11 mouse cellular contexts compared by ENCODE assay signal in the genomic region with DNA sequence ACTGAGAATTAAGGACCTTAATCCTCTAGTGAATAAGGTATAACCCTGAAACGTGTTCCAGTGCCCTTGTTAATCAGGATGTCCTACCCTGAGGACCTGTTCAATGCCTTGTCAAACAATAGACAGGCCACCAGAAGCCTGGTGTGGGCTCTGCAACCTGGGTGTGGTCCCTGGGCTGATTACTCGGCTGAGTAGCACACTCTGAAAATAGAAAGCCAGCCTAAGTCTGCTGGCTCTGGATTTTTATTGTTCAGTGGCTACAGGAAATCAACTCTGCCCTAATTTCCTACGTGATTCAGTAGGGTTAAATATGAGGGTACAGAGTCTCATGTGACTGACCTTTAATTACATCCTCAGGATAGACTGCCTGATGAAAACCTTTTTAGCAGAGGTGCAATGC.
DNase-seq lines count a peak whose midpoint lies in the region; ATAC-seq and TF ChIP-seq lines count a peak whose summit lies in the region.
"Had no signal": no experiment of that assay in that cellular context is flagged by ENCODE, and none has a peak within 500 bp of the region (broad histone marks: within the 10 kb centered on the region; RNA-seq: fewer than 3 reads in every experiment).

No protein-coding gene starts in this region.

- no peak overlapping the region for H3K4me3 ChIP-seq in heart, postnatal 0 days (ENCODE audit: low read depth, low read length)
- no peak overlapping the region for H3K4me3 ChIP-seq in liver, postnatal 0 days (ENCODE audit: low read depth, low read length)
- H3K4me3 ChIP-seq: embryonic facial prominence, embryonic 13.5 days; limb, embryonic 12.5 days had no signal

- no peaks in the 10 kb centered on the region for H3K27me3 ChIP-seq in heart, postnatal 0 days (ENCODE audit: control insufficient read depth, insufficient read depth, low read length)
- H3K27me3 ChIP-seq in liver, postnatal 0 days (ENCODE audit: insufficient read depth, low read length): no peaks in the 10 kb centered on the region
- H3K27me3 ChIP-seq: embryonic facial prominence, embryonic 13.5 days; limb, embryonic 12.5 days had no signal

- no peak for TF ChIP-seq CTCF in heart, postnatal 0 days (IDR thresholded peaks at IDR 0.05; ENCODE audit: low read depth)
- no peak for TF ChIP-seq CTCF in liver, postnatal 0 days (IDR thresholded peaks at IDR 0.05; ENCODE audit: low read depth)

- H3K36me3 ChIP-seq in heart, postnatal 0 days (replicated peaks; ENCODE audit: control insufficient read depth, insufficient read depth, low read length): no peaks in the 10 kb centered on the region
- no peaks in the 10 kb centered on the region for H3K36me3 ChIP-seq in liver, postnatal 0 days (replicated peaks; ENCODE audit: insufficient read depth, low read length)
- H3K36me3 ChIP-seq: embryonic facial prominence, embryonic 13.5 days; limb, embryonic 12.5 days had no signal

- WGBS in heart, postnatal 0 days: 7% methylated on average over 3 of the region's 3 CpGs
- WGBS in liver, postnatal 0 days (ENCODE audit: insufficient replicate concordance): 33% methylated on average over 3 of the region's 3 CpGs

- ATAC-seq in heart, postnatal 0 days (ENCODE audit: insufficient read depth, low read depth): peak; percentile 84
- ATAC-seq in liver, postnatal 0 days: peak; percentile 25; the same call in 1 of the 2 replicates
- ATAC-seq in megakaryocyte progenitor cell, adult 5-6 weeks (replicated peaks; ENCODE audit: poor library complexity): no peak

- TF ChIP-seq EP300 in heart, postnatal 0 days (IDR thresholded peaks at IDR 0.05; ENCODE audit: low read depth): peak; percentile 90
- 0 out of 2 replicates have a peak, but pooled peaks have one; percentile 10 for TF ChIP-seq EP300 in liver, postnatal 0 days (IDR thresholded peaks at IDR 0.05; ENCODE audit: low read depth)

- H3K4me2 ChIP-seq in heart, postnatal 0 days (ENCODE audit: low read depth, low read length): no peak overlapping the region
- H3K4me2 ChIP-seq in liver, postnatal 0 days (ENCODE audit: low read depth, low read length): no peak overlapping the region
- H3K4me2 ChIP-seq: embryonic facial prominence, embryonic 13.5 days; limb, embryonic 12.5 days had no signal

- DNase-seq in adrenal gland, adult 2 months: peak; percentile 34
- DNase-seq in adrenal gland, postnatal 4 days (ENCODE audit: low spot score in 2 of 2): no peak
- DNase-seq in NIH3T3 (ENCODE audit: low read depth): peak; percentile 33
- peak; percentile 59 for DNase-seq in heart, postnatal 0 days (ENCODE audit: low spot score)
- no peak for DNase-seq in liver, postnatal 0 days
- DNase-seq in right cerebral cortex, postnatal 4 days: no peak
- no peak for DNase-seq in embryo, embryonic 10.5 days (ENCODE audit: low spot score)
- DNase-seq: midbrain, embryonic 14.5 days had no signal

- H3K9ac ChIP-seq in heart, postnatal 0 days (replicated peaks; ENCODE audit: low read depth, low read length): no peak overlapping the region
- no peak overlapping the region for H3K9ac ChIP-seq in liver, postnatal 0 days (replicated peaks)
- H3K9ac ChIP-seq: embryonic facial prominence, embryonic 13.5 days; limb, embryonic 12.5 days had no signal

- no peaks in the 10 kb centered on the region for H3K9me3 ChIP-seq in heart, postnatal 0 days (replicated peaks; ENCODE audit: control insufficient read depth, low read length)
- H3K9me3 ChIP-seq in liver, postnatal 0 days (ENCODE audit: low read length): no peaks in the 10 kb centered on the region
- H3K9me3 ChIP-seq: embryonic facial prominence, embryonic 13.5 days; limb, embryonic 12.5 days had no signal

- H3K27ac ChIP-seq in heart, postnatal 0 days (ENCODE audit: low read depth): peak overlapping the region; percentile 38; the same call in 1 of the 2 replicates
- no peak overlapping the region for H3K27ac ChIP-seq in liver, postnatal 0 days (ENCODE audit: low read depth)
- H3K27ac ChIP-seq: embryonic facial prominence, embryonic 13.5 days; limb, embryonic 12.5 days had no signal

- no peaks in the 10 kb centered on the region for H3K4me1 ChIP-seq in heart, postnatal 0 days (ENCODE audit: control insufficient read depth, insufficient read depth)
- H3K4me1 ChIP-seq in liver, postnatal 0 days (ENCODE audit: insufficient read depth): no peaks in the 10 kb centered on the region
- H3K4me1 ChIP-seq: embryonic facial prominence, embryonic 13.5 days had no signal

Comparison
In these comparisons a context has a peak if more than half of its experiments do, and no peak if none do; other contexts are left out.
1. DNase-seq: peak in adrenal gland, adult 2 months (single experiment), NIH3T3 (single experiment) and heart, postnatal 0 days (single experiment); none in adrenal gland, postnatal 4 days (0 of 2), liver, postnatal 0 days (single experiment), right cerebral cortex, postnatal 4 days (single experiment) and embryo, embryonic 10.5 days (single experiment).